ENCODE assay signal across 7 mouse cellular contexts in the genomic region with DNA sequence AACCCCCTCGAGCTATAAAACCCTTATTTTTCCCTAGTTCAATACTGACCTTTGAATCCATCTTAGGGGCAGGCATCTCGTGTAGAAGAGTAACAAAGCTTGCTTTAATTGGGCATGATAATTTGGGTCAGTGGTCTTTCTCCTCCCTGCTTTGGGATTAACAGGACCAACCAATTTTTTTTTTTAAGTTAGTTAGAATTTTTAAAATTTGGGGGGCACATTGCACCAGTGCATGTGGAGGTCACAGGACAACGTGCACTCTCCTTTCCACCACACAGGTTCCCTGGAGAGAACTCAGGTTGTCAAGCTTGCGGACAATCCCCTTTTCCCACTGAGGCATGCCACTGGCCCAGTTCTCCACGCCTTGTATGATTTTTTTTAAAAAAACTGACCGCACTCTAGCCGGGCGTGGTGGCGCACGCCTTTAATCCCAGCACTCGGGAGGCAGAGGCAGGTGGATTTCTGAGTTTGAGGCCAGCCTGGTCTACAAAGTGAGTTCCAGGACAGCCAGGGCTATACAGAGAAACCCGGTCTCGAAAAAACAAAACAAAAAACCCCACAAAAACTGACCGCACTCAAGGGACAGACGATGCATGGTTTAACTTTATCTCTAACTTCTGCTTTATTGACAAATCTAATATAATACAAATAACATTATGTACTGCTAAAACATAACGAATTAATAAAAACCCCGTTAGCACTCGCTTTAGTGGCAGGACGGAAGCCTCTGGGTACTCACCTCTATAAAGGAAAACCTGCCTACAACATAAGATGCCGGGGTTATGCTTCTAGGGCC. TPM values are rescaled to one million over a fixed set of nuclear protein-coding genes. Genes with fewer than 3 reads are reported as not detected.
A peak's percentile ranks its signal among the peaks of the same experiment; 100 is the strongest.
DNase-seq lines count a peak whose midpoint lies in the region; ATAC-seq and TF ChIP-seq lines count a peak whose summit lies in the region.

No protein-coding gene starts in this region.

- peak overlapping the region; percentile 77 for H3K4me3 ChIP-seq in lung, postnatal 0 days (ENCODE audit: low read depth, low read length)
- peak overlapping the region; percentile 93 for H3K4me3 ChIP-seq in embryonic facial prominence, embryonic 14.5 days (ENCODE audit: low read depth, low read length)
- H3K4me3 ChIP-seq in limb, embryonic 10.5 days: peak overlapping the region; percentile 97
- H3K4me3 ChIP-seq in small intestine, adult 2 months (ENCODE audit: low read depth, low read length): peak overlapping the region; percentile 99

- DNase-seq in lung, postnatal 0 days (ENCODE audit: low spot score): peak; percentile 42
- no peak for DNase-seq in lung, postnatal 4 days
- DNase-seq in embryonic facial prominence, embryonic 14.5 days (ENCODE audit: low spot score): no peak
- DNase-seq in limb, embryonic 10.5 days (ENCODE audit: low spot score): no peak
- DNase-seq in layer of hippocampus, postnatal 36 days: no peak
- no peak for DNase-seq in ovary, adult 18-20 months (ENCODE audit: low spot score)

- peaks cover 6% of the 10 kb centered on the region; the same call in 1 of the 2 replicates for H3K4me1 ChIP-seq in lung, postnatal 0 days (ENCODE audit: insufficient read depth, low read depth, low read length)
- peaks cover 21% of the 10 kb centered on the region for H3K4me1 ChIP-seq in embryonic facial prominence, embryonic 14.5 days (ENCODE audit: control insufficient read depth, insufficient read depth, low read length)
- peaks cover 29% of the 10 kb centered on the region for H3K4me1 ChIP-seq in limb, embryonic 10.5 days
- peaks cover 3% of the 10 kb centered on the region; the same call in 1 of the 2 replicates for H3K4me1 ChIP-seq in small intestine, adult 2 months (ENCODE audit: control insufficient read depth, insufficient read depth, insufficient read length, low read length)

- no peak for ATAC-seq in lung, postnatal 0 days
- no peak for ATAC-seq in embryonic facial prominence, embryonic 14.5 days (ENCODE audit: low read depth)

- peak overlapping the region; percentile 90 for H3K27ac ChIP-seq in lung, postnatal 0 days (ENCODE audit: low read length)
- peak overlapping the region; percentile 96 for H3K27ac ChIP-seq in embryonic facial prominence, embryonic 14.5 days (replicated peaks; ENCODE audit: low read depth, low read length)
- peak overlapping the region; percentile 100 for H3K27ac ChIP-seq in limb, embryonic 10.5 days
- peak overlapping the region; percentile 83 for H3K27ac ChIP-seq in small intestine, adult 2 months (ENCODE audit: insufficient read depth, low read depth, low read length)

- H3K27me3 ChIP-seq in lung, postnatal 0 days (replicated peaks; ENCODE audit: insufficient read depth, low read length): no peaks in the 10 kb centered on the region
- no peaks in the 10 kb centered on the region for H3K27me3 ChIP-seq in embryonic facial prominence, embryonic 14.5 days (replicated peaks; ENCODE audit: control insufficient read depth, insufficient read depth, low read length)
- no peaks in the 10 kb centered on the region for H3K27me3 ChIP-seq in limb, embryonic 10.5 days (ENCODE audit: low read depth, poor library complexity, severe bottlenecking)
- H3K27me3 ChIP-seq in small intestine, adult 2 months (ENCODE audit: control insufficient read depth, insufficient read depth, low read length): no peaks in the 10 kb centered on the region

- peak overlapping the region; percentile 72 for H3K4me2 ChIP-seq in lung, postnatal 0 days (replicated peaks; ENCODE audit: low read depth, low read length)
- H3K4me2 ChIP-seq in embryonic facial prominence, embryonic 14.5 days (ENCODE audit: low read depth, low read length): peak overlapping the region; percentile 77

- H3K36me3 ChIP-seq in lung, postnatal 0 days (ENCODE audit: insufficient read depth, low read length): peaks cover 16% of the 10 kb centered on the region
- H3K36me3 ChIP-seq in embryonic facial prominence, embryonic 14.5 days (ENCODE audit: control insufficient read depth, insufficient read depth, low read length): peaks cover 34% of the 10 kb centered on the region
- peaks cover 60% of the 10 kb centered on the region for H3K36me3 ChIP-seq in limb, embryonic 10.5 days
- peaks cover 18% of the 10 kb centered on the region for H3K36me3 ChIP-seq in small intestine, adult 2 months (ENCODE audit: control insufficient read depth, insufficient read depth, low read length)

- TF ChIP-seq EP300 in lung, postnatal 0 days (IDR thresholded peaks at IDR 0.05): no peak

- 2% methylated on average over 20 of the region's 20 CpGs for whole genome bisulfite sequencing in lung, postnatal 0 days
- WGBS in embryonic facial prominence, embryonic 14.5 days: 5% methylated on average over 20 of the region's 20 CpGs
- WGBS in limb, embryonic 10.5 days: 20% methylated on average over 20 of the region's 20 CpGs
- WGBS in small intestine, adult 2 months: 2% methylated on average over 20 of the region's 20 CpGs

- H3K9me3 ChIP-seq in lung, postnatal 0 days (ENCODE audit: low read length): no peaks in the 10 kb centered on the region
- no peaks in the 10 kb centered on the region for H3K9me3 ChIP-seq in embryonic facial prominence, embryonic 14.5 days (ENCODE audit: control insufficient read depth, low read length)
- peaks cover 6% of the 10 kb centered on the region; the same call in 1 of the 2 replicates for H3K9me3 ChIP-seq in limb, embryonic 10.5 days (replicated peaks)

- peak overlapping the region; percentile 64 for H3K9ac ChIP-seq in lung, postnatal 0 days (replicated peaks; ENCODE audit: low read depth)
- peak overlapping the region; percentile 90 for H3K9ac ChIP-seq in embryonic facial prominence, embryonic 14.5 days (ENCODE audit: low read depth, low read length)

- TF ChIP-seq POLR2A in small intestine, adult 2 months (IDR thresholded peaks at IDR 0.05; ENCODE audit: low read depth, low read length): no peak

- TF ChIP-seq CTCF in lung, postnatal 0 days (IDR thresholded peaks at IDR 0.05): no peak
- TF ChIP-seq CTCF in small intestine, adult 2 months (IDR thresholded peaks at IDR 0.05; ENCODE audit: extremely low read depth, insufficient read length, insufficient replicate concordance, low read depth, low read length): no peak

RNA-seq across cellular contexts. Expression of a gene that starts 0.8 kb away (rescaled TPM):
- polyA plus RNA-seq in lung, postnatal 0 days (2015; fragmentation: Nextera tagmentation; extraction: Ambion mirVana): 15.5 and 15.7 TPM in 2 replicates
- 14.0 and 17.2 TPM in 2 replicates for polyA plus RNA-seq in embryonic facial prominence, embryonic 14.5 days (2014; fragmentation: Nextera tagmentation; extraction: Ambion mirVana)
- 74.2 and 74.9 TPM in 2 replicates for polyA plus RNA-seq in limb, embryonic 10.5 days (2016; fragmentation: Nextera tagmentation; extraction: Ambion mirVana)
- polyA plus RNA-seq in small intestine, adult 2 months (2012; rRNA removed): 4.9 and 8.1 TPM in 2 replicates
- total RNA-seq in layer of hippocampus, postnatal 36 days (2021): 10 to 100 TPM; 21.0 TPM

RNA-seq across cellular contexts. Expression of a gene that starts 0.9 kb away (rescaled TPM):
- polyA plus RNA-seq in lung, postnatal 0 days (2015; fragmentation: Nextera tagmentation; extraction: Ambion mirVana): 13.0 TPM in 2 replicates
- polyA plus RNA-seq in embryonic facial prominence, embryonic 14.5 days (2014; fragmentation: Nextera tagmentation; extraction: Ambion mirVana): 12.5 and 15.9 TPM in 2 replicates
- 27.0 and 29.9 TPM in 2 replicates for polyA plus RNA-seq in limb, embryonic 10.5 days (2016; fragmentation: Nextera tagmentation; extraction: Ambion mirVana)
- polyA plus RNA-seq in small intestine, adult 2 months (2012; rRNA removed): 14.3 and 34.1 TPM in 2 replicates
- total RNA-seq in layer of hippocampus, postnatal 36 days (2021): 1 to 10 TPM; 5.2 to 5.4 TPM

RNA-seq across cellular contexts. Expression of a gene that starts 12.1 kb away (rescaled TPM):
- polyA plus RNA-seq in lung, postnatal 0 days (2015; fragmentation: Nextera tagmentation; extraction: Ambion mirVana): 34.9 and 36.9 TPM in 2 replicates
- 53.4 and 54.0 TPM in 2 replicates for polyA plus RNA-seq in embryonic facial prominence, embryonic 14.5 days (2014; fragmentation: Nextera tagmentation; extraction: Ambion mirVana)
- 70.6 and 73.6 TPM in 2 replicates for polyA plus RNA-seq in limb, embryonic 10.5 days (2016; fragmentation: Nextera tagmentation; extraction: Ambion mirVana)
- 100.0 and 118 TPM in 2 replicates for polyA plus RNA-seq in small intestine, adult 2 months (2012; rRNA removed)
- 10 to 100 TPM; 69.3 to 74.9 TPM for total RNA-seq in layer of hippocampus, postnatal 36 days (2021)

RNA-seq across cellular contexts. Expression of a gene that starts 23.3 kb away (rescaled TPM):
- polyA plus RNA-seq in lung, postnatal 0 days (2015; fragmentation: Nextera tagmentation; extraction: Ambion mirVana): 6.4 and 8.0 TPM in 2 replicates
- 1,018 and 1,489 TPM in 2 replicates for polyA plus RNA-seq in embryonic facial prominence, embryonic 14.5 days (2014; fragmentation: Nextera tagmentation; extraction: Ambion mirVana)
- 8.8 and 13.1 TPM in 2 replicates for polyA plus RNA-seq in limb, embryonic 10.5 days (2016; fragmentation: Nextera tagmentation; extraction: Ambion mirVana)
- 0.74 and 1.3 TPM in 2 replicates for polyA plus RNA-seq in small intestine, adult 2 months (2012; rRNA removed)
- total RNA-seq in layer of hippocampus, postnatal 36 days (2021): 1 to 10 TPM in 1 of 2 experiments, not detected in 1; 1.1 TPM

RNA-seq across cellular contexts. Expression of a gene that starts 23.8 kb away (rescaled TPM):
- 14.4 and 15.0 TPM in 2 replicates for polyA plus RNA-seq in lung, postnatal 0 days (2015; fragmentation: Nextera tagmentation; extraction: Ambion mirVana)
- 25.0 and 27.1 TPM in 2 replicates for polyA plus RNA-seq in embryonic facial prominence, embryonic 14.5 days (2014; fragmentation: Nextera tagmentation; extraction: Ambion mirVana)
- polyA plus RNA-seq in limb, embryonic 10.5 days (2016; fragmentation: Nextera tagmentation; extraction: Ambion mirVana): 32.1 and 34.8 TPM in 2 replicates
- 17.5 and 44.1 TPM in 2 replicates for polyA plus RNA-seq in small intestine, adult 2 months (2012; rRNA removed)
- 100 to 1,000 TPM; 107 to 108 TPM for total RNA-seq in layer of hippocampus, postnatal 36 days (2021)
